Mouse (Mus musculus) midbrain, postnatal 0 days (tissue): ENCODE measurements around the gene Rer1. TPM values are rescaled to one million over a fixed set of nuclear protein-coding genes. Genes with fewer than 3 reads are reported as not detected.

Experiments used
- ATAC-seq: fragments of 200-750 bp; cut with Nextera tagmentation; 2 replicates; pipeline ENCODE4 v1.8.0; 2017; ENCODE audit warnings: moderate number of reproducible peaks, mild to moderate bottlenecking, moderate TSS enrichment, moderate library complexity; ENCODE audit not compliant: low FRiP score
- DNase-seq: peaks from one replicate; pipeline ENCODE4 v3.0.0-alpha.2; 2015; ENCODE audit warnings: low spot score
- H3K27ac ChIP-seq: fragments of 300-500 bp; sonication (generic); 2 replicates; pipeline ENCODE4 v1.5.1; 2014; ENCODE audit warnings: low read depth, mild to moderate bottlenecking, low read length, mixed read lengths
- H3K27me3 ChIP-seq: fragments of 300-500 bp; sonication (generic); 2 replicates; pipeline ENCODE4 v1.6.1; 2014; ENCODE audit warnings: low read length, control low read depth, mixed read lengths; ENCODE audit not compliant: insufficient read depth
- H3K36me3 ChIP-seq: fragments of 300-500 bp; sonication (generic); 2 replicates; pipeline ENCODE4 v1.6.1; 2014; ENCODE audit warnings: low read length, control low read depth, mixed read lengths; ENCODE audit not compliant: insufficient read depth
- H3K4me1 ChIP-seq: fragments of 300-500 bp; sonication (generic); 2 replicates; pipeline ENCODE4 v1.6.1; 2014; ENCODE audit warnings: mild to moderate bottlenecking, control low read depth, antibody characterized with exemption, low read length, mixed read lengths; ENCODE audit not compliant: insufficient read depth
- H3K4me2 ChIP-seq: fragments of 300-500 bp; sonication (generic); 2 replicates; pipeline ENCODE4 v1.6.1; 2014; ENCODE audit warnings: low read depth, mild to moderate bottlenecking, low read length, mixed read lengths; ENCODE audit not compliant: poor library complexity, severe bottlenecking
- H3K4me3 ChIP-seq: fragments of 300-500 bp; sonication (generic); 2 replicates; pipeline ENCODE4 v1.5.1; 2014; ENCODE audit warnings: low read depth, mild to moderate bottlenecking, low read length, moderate library complexity
- H3K9ac ChIP-seq: fragments of 300-500 bp; sonication (generic); replicated peaks from 2 replicates; pipeline ENCODE4 v1.6.1; 2014; ENCODE audit warnings: mild to moderate bottlenecking, low read length, moderate library complexity, mixed read lengths; ENCODE audit not compliant: poor library complexity, severe bottlenecking
- H3K9me3 ChIP-seq: fragments of 300-500 bp; sonication (generic); 2 replicates; pipeline ENCODE4 v1.6.1; 2016; ENCODE audit warnings: low read length, control low read depth
- CTCF ChIP-seq: IDR thresholded peaks from 2 replicates; pipeline ENCODE4 v1.5.1; 2016; ENCODE audit warnings: antibody characterized with exemption, mild to moderate bottlenecking
- WGBS: fragments of 180-500 bp; shearing (Covaris S2); extraction: QIAGEN DNeasy Blood & Tissue Kit; methylation state at CpG from one replicate; pipeline ENCODE4 v1.1.7; 2014; 5-methylcytosine and 5-hydroxymethylcytosine counted together
- polyA plus RNA-seq: library from polyadenylated mRNA; unstranded; fragments of >200 nt; fragmentation: Nextera tagmentation; extraction: Ambion mirVana; gene quantifications from 2 replicates; pipeline ENCODE4 v1.2.1, GENCODE M21; 2015
- total RNA-seq: library from RNA; depleted of rRNA; stranded (reverse); fragments of >200 nt; gene quantifications from 2 replicates; pipeline ENCODE4 v1.2.3, GENCODE M21; 2014

The Rer1 gene
- total and polyA plus RNA-seq, 2 experiments from 2014 or later, result 91.4 to 132 TPM

- no peak; the same call in 1 of the 2 replicates for TF ChIP-seq CTCF
- Histone ChIP-seq H3K4me3 (no peak overlapping the region), H3K9me3 (no peaks in the 10 kb centered on the region), H3K36me3 (peaks cover 66% of the 10 kb centered on the region), H3K9ac (no peak overlapping the region), H3K4me2 (no peak overlapping the region), H3K4me1 (no peaks in the 10 kb centered on the region), H3K27me3 (no peaks in the 10 kb centered on the region), H3K27ac (no peak overlapping the region)
- 86% methylated on average over 9 of the region's 9 CpGs for WGBS
- no peak for DNase-seq
- ATAC-seq, result no peak
These were observed 11.0 kb downstream of the Rer1 start for GRCm38 (mm10) chr4:155075137-155075536.

- H3K27ac ChIP-seq, result no peak overlapping the region
- H3K27me3 ChIP-seq, result no peaks in the 10 kb centered on the region
- TF ChIP-seq CTCF, result no peak
- no peak overlapping the region for H3K4me2 ChIP-seq
- no peak overlapping the region for H3K4me3 ChIP-seq
- no peak for DNase-seq
- peaks cover 69% of the 10 kb centered on the region for H3K36me3 ChIP-seq
- no peaks in the 10 kb centered on the region for H3K9me3 ChIP-seq
- H3K4me1 ChIP-seq, result no peaks in the 10 kb centered on the region
- WGBS, result 74% methylated on average over 9 of the region's 9 CpGs
- no peak for ATAC-seq
- H3K9ac ChIP-seq, result no peak overlapping the region
These were observed 11.8 kb downstream of the Rer1 start for GRCm38 (mm10) chr4:155074418-155074817.

GRCm38 (mm10) chr4:155070921-155071320 is 15.3 kb downstream of the Rer1 start:
- Histone ChIP-seq H3K27me3 (no peaks in the 10 kb centered on the region), H3K4me1 (peaks cover 9% of the 10 kb centered on the region), H3K9ac (no peak overlapping the region), H3K9me3 (no peaks in the 10 kb centered on the region), H3K36me3 (peaks cover 60% of the 10 kb centered on the region), H3K4me2 (no peak overlapping the region), H3K27ac (no peak overlapping the region), H3K4me3 (no peak overlapping the region)
- WGBS, result 88% methylated on average over 5 of the region's 5 CpGs
- DNase-seq, result no peak
- TF ChIP-seq CTCF, result no peak
- no peak for ATAC-seq

GRCm38 (mm10) chr4:155070199-155070598 is 16.0 kb downstream of the Rer1 start:
- Histone ChIP-seq H3K9ac (no peak overlapping the region), H3K4me2 (no peak overlapping the region), H3K4me3 (no peak overlapping the region), H3K9me3 (no peaks in the 10 kb centered on the region), H3K27me3 (no peaks in the 10 kb centered on the region), H3K4me1 (peaks cover 9% of the 10 kb centered on the region), H3K36me3 (peaks cover 55% of the 10 kb centered on the region), H3K27ac (no peak overlapping the region)
- no peak for TF ChIP-seq CTCF
- DNase-seq (no peak), ATAC-seq (no peak)
- WGBS, result 95% methylated on average over 13 of the region's 13 CpGs

GRCm38 (mm10) chr4:155069191-155069590 is 17.0 kb downstream of the Rer1 start:
- Histone ChIP-seq H3K4me3 (no peak overlapping the region), H3K4me2 (no peak overlapping the region), H3K4me1 (peaks cover 9% of the 10 kb centered on the region), H3K27me3 (no peaks in the 10 kb centered on the region), H3K9me3 (no peaks in the 10 kb centered on the region), H3K27ac (no peak overlapping the region), H3K36me3 (peaks cover 46% of the 10 kb centered on the region), H3K9ac (no peak overlapping the region)
- DNase-seq (no peak), ATAC-seq (no peak)
- WGBS, result 85% methylated on average over 6 of the region's 6 CpGs
- TF ChIP-seq CTCF, result peak; percentile 55

GRCm38 (mm10) chr4:155068357-155068972 is 17.7 kb downstream of the Rer1 start:
- DNase-seq, result no peak

More at GRCm38 (mm10) chr4:155068357-155068972, 17.7 kb downstream of the Rer1 start:
- no peaks in the 10 kb centered on the region for H3K27me3 ChIP-seq
- no peak for ATAC-seq
- peaks cover 9% of the 10 kb centered on the region for H3K4me1 ChIP-seq
- H3K36me3 ChIP-seq, result peaks cover 41% of the 10 kb centered on the region
- no peak overlapping the region for H3K4me3 ChIP-seq
- TF ChIP-seq CTCF, result no peak
- no peak overlapping the region for H3K27ac ChIP-seq
- WGBS, result 91% methylated on average over 20 of the region's 20 CpGs
- no peak overlapping the region for H3K4me2 ChIP-seq
- H3K9ac ChIP-seq, result no peak overlapping the region
- no peaks in the 10 kb centered on the region for H3K9me3 ChIP-seq
